Mouse (Mus musculus): ENCODE data around the gene Ppp4c. TPM values are rescaled to one million over a fixed set of nuclear protein-coding genes. Genes with fewer than 3 reads are reported as not detected.
"Not testable (repeated sequence)": the region's sequence is repeated elsewhere in the genome, so short reads cannot be mapped to it uniquely, and the experiment has no call there.

Ppp4c gene
- polyA plus RNA-seq, 1 experiment, result 130 TPM

DNA sequence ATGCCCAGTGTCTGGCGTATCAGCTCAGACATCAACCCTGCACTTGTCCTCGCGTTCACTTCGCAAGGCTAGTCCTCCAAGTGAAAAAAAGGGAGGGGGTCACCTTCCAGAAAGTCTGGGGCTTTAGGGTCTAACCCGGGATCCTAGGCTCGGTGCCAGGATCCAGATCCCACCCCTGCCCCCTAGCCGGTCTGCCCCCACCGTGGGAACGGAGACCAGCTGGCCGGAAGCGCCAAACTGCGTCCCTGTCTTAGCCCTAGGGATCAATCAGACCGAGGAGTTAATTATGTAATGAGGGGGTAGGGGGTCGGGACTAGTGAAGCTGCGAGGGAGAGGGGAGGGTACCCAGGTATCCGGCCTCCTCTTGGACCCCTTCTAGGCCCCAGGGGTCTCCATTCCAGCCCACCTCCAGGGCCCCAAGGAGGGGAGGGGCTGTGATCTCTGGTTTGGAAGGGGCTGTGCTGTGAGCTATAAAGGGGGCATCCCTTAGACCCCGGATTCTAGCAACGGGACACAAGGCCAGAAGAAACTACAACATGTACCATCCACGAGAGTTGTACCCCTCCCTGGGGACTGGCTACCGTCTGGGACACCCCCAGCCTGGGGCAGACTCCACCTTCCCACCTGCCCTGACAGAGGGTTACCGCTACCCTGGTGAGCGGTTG is 11.2 kb downstream of the Ppp4c start, which contains the start of gene Tbx6:
Tbx6 (plus strand) TSS at position 513 of the 665 bp plus-strand sequence.
- 31% methylated on average over 22 of the region's 22 CpGs for WGBS
- peak within 1 kb of the TSS; percentile 25 for H3K4me3 ChIP-seq (replicated peaks; ENCODE audit: control insufficient read depth, low read depth, low read length)
- no peak within 1 kb of the TSS for H3K27ac ChIP-seq (ENCODE audit: control insufficient read depth, insufficient read depth, low read depth, low read length, poor library complexity)
- peaks cover 5% of the 10 kb centered on the region for H3K4me1 ChIP-seq (ENCODE audit: control insufficient read depth, insufficient read depth, low read length)
- no peak for TF ChIP-seq POLR2A (IDR thresholded peaks at IDR 0.05; ENCODE audit: borderline replicate concordance, control insufficient read depth, low read depth, low read length)
- TF ChIP-seq CTCF (IDR thresholded peaks at IDR 0.05; ENCODE audit: control insufficient read depth, insufficient read depth, low read length), result no peak

DNA sequence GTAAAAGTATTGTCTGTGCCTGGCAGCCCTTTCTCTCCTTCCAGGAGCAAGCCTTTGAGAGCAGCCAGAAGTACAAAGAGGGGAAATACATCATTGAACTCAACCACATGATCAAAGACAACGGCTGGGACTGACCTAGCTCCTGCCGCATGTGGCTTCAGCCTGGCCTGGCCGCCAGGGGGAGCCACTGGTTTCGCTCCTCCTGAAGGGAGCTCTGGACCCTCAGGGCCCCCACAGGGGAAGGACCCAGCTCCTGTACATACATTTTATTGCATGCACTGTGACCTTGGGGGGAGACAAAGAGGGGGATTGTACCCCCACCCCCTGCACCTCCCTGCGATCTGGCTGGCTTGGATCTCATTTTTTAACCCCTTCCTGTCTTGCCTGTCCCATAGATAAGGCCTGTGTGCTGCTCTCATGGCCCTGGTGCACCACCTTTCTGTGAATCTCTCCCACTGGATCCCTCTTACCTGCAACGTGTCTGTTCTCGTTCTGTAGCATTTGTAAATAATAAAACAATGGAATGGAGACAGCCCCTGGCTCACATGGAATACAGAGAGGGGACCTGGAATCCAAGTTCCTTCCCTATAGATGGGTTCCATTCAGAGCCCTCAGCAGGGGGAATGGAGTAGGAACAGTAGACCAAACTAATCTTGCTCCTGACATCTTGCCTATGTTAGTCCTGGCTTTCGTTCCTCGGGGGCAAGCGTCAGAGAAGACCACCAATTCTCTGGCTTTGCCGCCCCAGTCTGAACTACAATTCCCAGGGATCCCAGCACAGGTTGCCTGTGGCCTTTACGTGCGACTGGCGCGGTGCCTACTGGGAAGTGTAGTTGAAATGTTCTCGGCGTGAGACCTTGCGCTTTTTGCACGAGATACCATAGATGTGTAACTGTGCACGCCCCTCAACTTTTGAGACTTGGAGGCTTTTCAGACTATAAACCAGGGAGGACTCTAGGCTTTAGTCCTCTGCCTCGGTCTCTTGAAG is 12.0 kb downstream of the Ppp4c start:
- peak; percentile 27; the same call in 1 of the 2 replicates for TF ChIP-seq POLR2A (IDR thresholded peaks at IDR 0.05; ENCODE audit: borderline replicate concordance, control insufficient read depth, low read depth, low read length)
- TF ChIP-seq CTCF (IDR thresholded peaks at IDR 0.05; ENCODE audit: control insufficient read depth, insufficient read depth, low read length), result peak; percentile 91

GRCm38 (mm10) chr7:126779101-126779500 is 13.2 kb downstream of the Ppp4c start:
- 84% methylated on average over 7 of the region's 7 CpGs for WGBS
- not testable (repeated sequence) for H3K4me1 ChIP-seq (ENCODE audit: control insufficient read depth, insufficient read depth, low read length); H3K4me3 ChIP-seq (replicated peaks; ENCODE audit: control insufficient read depth, low read depth, low read length); H3K27ac ChIP-seq (ENCODE audit: control insufficient read depth, insufficient read depth, low read depth, low read length, poor library complexity)

More for the DNA sequence above, 12.0 kb downstream of the Ppp4c start:
- Histone ChIP-seq H3K27ac (ENCODE audit: control insufficient read depth, insufficient read depth, low read depth, low read length, poor library complexity) (no peak overlapping the region), H3K4me1 (ENCODE audit: control insufficient read depth, insufficient read depth, low read length) (peaks cover 7% of the 10 kb centered on the region), H3K4me3 (replicated peaks; ENCODE audit: control insufficient read depth, low read depth, low read length) (peak overlapping the region; percentile 25)
- WGBS, result 6% methylated on average over 21 of the region's 21 CpGs

- TF ChIP-seq POLR2A (IDR thresholded peaks at IDR 0.05; ENCODE audit: borderline replicate concordance, control insufficient read depth, low read depth, low read length) (no peak), CTCF (IDR thresholded peaks at IDR 0.05; ENCODE audit: control insufficient read depth, insufficient read depth, low read length) (no peak)
- Histone ChIP-seq H3K4me3 (replicated peaks; ENCODE audit: control insufficient read depth, low read depth, low read length) (no peak overlapping the region), H3K27ac (ENCODE audit: control insufficient read depth, insufficient read depth, low read depth, low read length, poor library complexity) (no peak overlapping the region; the same call in 1 of the 2 replicates), H3K4me1 (ENCODE audit: control insufficient read depth, insufficient read depth, low read length) (peaks cover 10% of the 10 kb centered on the region)
- 94% methylated on average over 3 of the region's 3 CpGs for WGBS
Measured at GRCm38 (mm10) chr7:126778147-126778546, 14.1 kb downstream of the Ppp4c start.

DNA sequence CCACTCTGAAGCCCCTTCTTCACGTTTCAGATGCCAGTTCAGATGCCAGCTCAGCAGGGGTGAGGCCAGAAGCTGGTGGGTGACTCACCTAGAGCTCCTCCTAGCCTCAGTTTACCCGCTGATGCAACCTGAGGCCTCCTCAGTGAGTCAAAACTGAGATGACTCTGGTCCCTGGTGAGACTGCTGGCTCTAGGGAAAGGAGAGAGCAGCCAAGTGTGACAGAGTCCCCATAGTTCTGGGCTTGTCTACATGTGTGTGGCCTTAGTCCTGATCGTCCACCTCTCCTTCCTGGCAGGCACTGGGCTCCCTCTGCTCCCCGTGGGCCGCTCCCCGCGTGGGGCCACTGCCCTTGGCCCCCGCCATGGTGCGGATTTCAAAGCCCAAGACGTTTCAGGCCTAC is 14.8 kb downstream of the Ppp4c start:
- peak overlapping the region; percentile 88 for H3K27ac ChIP-seq (ENCODE audit: control insufficient read depth, insufficient read depth, low read depth, low read length, poor library complexity)
- peaks cover 10% of the 10 kb centered on the region for H3K4me1 ChIP-seq (ENCODE audit: control insufficient read depth, insufficient read depth, low read length)
- TF ChIP-seq POLR2A (IDR thresholded peaks at IDR 0.05; ENCODE audit: borderline replicate concordance, control insufficient read depth, low read depth, low read length), result 0 out of 2 replicates have a peak, but pooled peaks have one; percentile 26
- no peak for TF ChIP-seq CTCF (IDR thresholded peaks at IDR 0.05; ENCODE audit: control insufficient read depth, insufficient read depth, low read length)
- WGBS, result 41% methylated on average over 10 of the region's 10 CpGs
- H3K4me3 ChIP-seq (replicated peaks; ENCODE audit: control insufficient read depth, low read depth, low read length), result peak overlapping the region; percentile 83

DNA sequence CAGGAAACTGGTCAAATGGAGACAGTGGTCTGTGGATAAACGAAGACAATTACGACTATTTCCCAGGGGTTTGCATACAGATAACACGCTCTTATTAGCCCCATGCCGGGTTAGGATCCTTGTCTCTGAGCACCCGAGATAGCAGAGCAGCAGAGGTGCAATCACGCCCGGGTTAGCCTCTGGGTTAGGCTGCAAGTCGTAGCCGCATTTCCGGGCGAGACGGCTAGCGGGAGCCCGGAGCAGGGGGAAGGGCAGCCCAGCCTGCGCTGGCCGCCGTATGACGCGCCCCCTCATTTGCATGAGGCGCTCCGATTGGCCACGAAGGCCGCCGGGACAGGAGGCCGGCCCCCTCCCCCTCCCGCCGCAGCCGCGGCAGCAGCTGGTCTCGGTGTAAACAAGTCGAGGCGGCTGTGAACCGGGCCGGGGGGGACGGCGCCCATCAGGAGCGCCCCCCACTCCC is 15.7 kb downstream of the Ppp4c start, which contains the start of gene Ypel3:
Ypel3 (plus strand) TSS at position 358 of the 460 bp plus-strand sequence.
- Histone ChIP-seq H3K4me3 (replicated peaks; ENCODE audit: control insufficient read depth, low read depth, low read length) (peak within 1 kb of the TSS; percentile 83), H3K4me1 (ENCODE audit: control insufficient read depth, insufficient read depth, low read length) (peaks cover 10% of the 10 kb centered on the region), H3K27ac (ENCODE audit: control insufficient read depth, insufficient read depth, low read depth, low read length, poor library complexity) (peak within 1 kb of the TSS; percentile 88)
- WGBS, result under 1% methylated on average over 36 of the region's 37 CpGs
- TF ChIP-seq CTCF (IDR thresholded peaks at IDR 0.05; ENCODE audit: control insufficient read depth, insufficient read depth, low read length), result no peak
- peak; percentile 86; the same call in 1 of the 2 replicates for TF ChIP-seq POLR2A (IDR thresholded peaks at IDR 0.05; ENCODE audit: borderline replicate concordance, control insufficient read depth, low read depth, low read length)

- Histone ChIP-seq H3K4me1 (ENCODE audit: control insufficient read depth, insufficient read depth, low read length) (peaks cover 10% of the 10 kb centered on the region), H3K27ac (ENCODE audit: control insufficient read depth, insufficient read depth, low read depth, low read length, poor library complexity) (no peak overlapping the region), H3K4me3 (replicated peaks; ENCODE audit: control insufficient read depth, low read depth, low read length) (no peak overlapping the region)
- 75% methylated on average over 3 of the region's 3 CpGs for WGBS
- TF ChIP-seq CTCF (IDR thresholded peaks at IDR 0.05; ENCODE audit: control insufficient read depth, insufficient read depth, low read length) (no peak), POLR2A (IDR thresholded peaks at IDR 0.05; ENCODE audit: borderline replicate concordance, control insufficient read depth, low read depth, low read length) (no peak)
Measured at GRCm38 (mm10) chr7:126775978-126776234, 16.4 kb downstream of the Ppp4c start.

Data from bone marrow, adult 2 months (tissue).